Comparison of ENCODE assay signal across 20 mouse cellular contexts in the genomic region with DNA sequence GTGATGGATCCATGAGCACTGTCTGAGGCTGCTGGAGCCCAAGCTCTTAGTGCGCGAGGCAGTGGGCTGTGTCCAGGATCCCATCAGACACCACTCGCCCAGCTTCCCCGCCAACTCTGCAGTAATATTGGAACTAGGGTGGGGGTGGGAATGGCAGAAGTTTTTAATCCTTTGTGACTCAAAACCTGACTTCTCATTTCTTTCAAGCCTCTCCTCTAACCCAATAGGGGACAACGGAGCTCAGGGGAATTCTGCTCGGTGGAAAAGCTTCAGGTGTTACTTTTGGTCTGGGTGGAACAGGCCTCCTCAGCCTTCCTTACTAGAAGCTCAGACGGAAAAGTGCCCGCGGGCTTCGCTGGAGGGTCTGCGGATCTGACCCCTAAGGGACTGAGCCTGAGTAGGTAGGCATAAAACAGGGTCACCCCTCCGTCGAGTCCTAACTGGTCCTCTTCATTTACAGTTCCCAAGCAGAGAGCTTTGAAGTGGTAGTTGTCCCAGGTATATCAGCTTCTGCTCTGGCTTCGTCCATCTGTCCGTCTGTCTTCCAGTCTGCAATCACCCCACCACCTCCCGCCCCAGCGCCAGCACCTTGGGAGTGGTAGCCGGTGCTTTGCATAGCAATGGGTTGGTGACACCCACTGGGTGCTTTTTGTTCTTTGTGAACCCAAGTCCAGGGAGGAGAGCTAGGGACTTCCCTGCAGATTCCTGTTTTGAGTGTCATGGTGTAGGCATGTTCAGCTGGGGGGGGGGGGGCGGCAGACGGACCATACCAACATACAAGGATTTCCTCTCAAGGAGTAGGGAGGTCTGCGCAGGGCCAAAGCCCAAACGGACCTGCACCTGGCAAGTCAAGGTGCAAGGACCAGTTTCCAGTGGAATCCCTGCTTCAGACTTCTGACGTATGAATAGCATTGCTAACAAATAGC.
"Had no signal": no experiment of that assay in that cellular context is flagged by ENCODE, and none has a peak within 500 bp of the region (broad histone marks: within the 10 kb centered on the region; RNA-seq: fewer than 3 reads in every experiment).

No protein-coding gene starts in this region.

- H3K36me3 ChIP-seq: kidney, embryonic 15.5 days; limb, embryonic 12.5 days; limb, embryonic 15.5 days; lung, embryonic 15.5 days had no signal

- H3K9me3 ChIP-seq: kidney, embryonic 15.5 days; limb, embryonic 12.5 days; limb, embryonic 15.5 days; lung, embryonic 15.5 days had no signal

- H3K4me3 ChIP-seq: kidney, embryonic 15.5 days; layer of hippocampus, adult 2 months; left cerebral cortex, adult 2 months; limb, embryonic 12.5 days; limb, embryonic 15.5 days; lung, embryonic 15.5 days had no signal

- ATAC-seq: liver, postnatal 0 days had no signal

- H3K27ac ChIP-seq: kidney, embryonic 15.5 days; layer of hippocampus, adult 2 months; left cerebral cortex, adult 2 months; limb, embryonic 12.5 days; limb, embryonic 15.5 days; liver, embryonic 14.5 days; lung, embryonic 15.5 days; stomach, postnatal 0 days had no signal

- H3K9ac ChIP-seq: kidney, embryonic 15.5 days; limb, embryonic 12.5 days; limb, embryonic 15.5 days; liver, embryonic 14.5 days; liver, postnatal 0 days; lung, embryonic 15.5 days had no signal

- H3K4me1 ChIP-seq: kidney, embryonic 15.5 days; limb, embryonic 12.5 days; limb, embryonic 15.5 days had no signal

- DNase-seq: kidney, adult 11 months; kidney, adult 8-10 months; kidney, postnatal 14 days; layer of hippocampus, adult 9-11 months; layer of hippocampus, postnatal 36 days; left cerebral cortex, postnatal 4 days; liver, postnatal 0 days; lung, postnatal 14 days; lung, postnatal 4 days; midbrain, embryonic 14.5 days had no signal

- H3K27me3 ChIP-seq: kidney, embryonic 15.5 days; limb, embryonic 15.5 days; lung, embryonic 15.5 days had no signal

- H3K4me2 ChIP-seq: kidney, embryonic 15.5 days; limb, embryonic 12.5 days; limb, embryonic 15.5 days; liver, embryonic 11.5 days; lung, embryonic 15.5 days; midbrain, embryonic 11.5 days had no signal
